Mouse (Mus musculus): Measurements from ENCODE around the gene Siae. TPM values are rescaled to one million over a fixed set of nuclear protein-coding genes. Genes with fewer than 3 reads are reported as not detected.
A peak's percentile ranks its signal among the peaks of the same experiment; 100 is the strongest.

Gene Siae
- total RNA-seq, 2 experiments from 2014 or later = 11.2 to 14.6 TPM

- DNase-seq (ENCODE audit: low spot score in 2 of 2) = peak in 1 of 2 experiments; percentile 41
Observed at GRCm38 (mm10) chr9:37625129-37625528, 69.6 kb downstream of the Siae start.

GRCm38 (mm10) chr9:37625641-37626040 lies 70.1 kb downstream of the Siae start:
- peak; percentile 87 to 92 for DNase-seq (ENCODE audit: low spot score in 2 of 2)

GRCm38 (mm10) chr9:37626103-37626567 lies 70.6 kb downstream of the Siae start:
- peak in 1 of 2 experiments; percentile 51 for DNase-seq (ENCODE audit: low spot score in 2 of 2)

- no peak for DNase-seq (ENCODE audit: low spot score in 2 of 2)
Observed at GRCm38 (mm10) chr9:37627263-37627662, 71.8 kb downstream of the Siae start.

- DNase-seq (ENCODE audit: low spot score in 2 of 2) = no peak
Observed at GRCm38 (mm10) chr9:37628581-37628980, 73.1 kb downstream of the Siae start.

GRCm38 (mm10) chr9:37629941-37630340 lies 74.4 kb downstream of the Siae start:
- DNase-seq (ENCODE audit: low spot score in 2 of 2) = no peak

GRCm38 (mm10) chr9:37632305-37632704 lies 76.8 kb downstream of the Siae start:
- DNase-seq (ENCODE audit: low spot score in 2 of 2) = no peak

- DNase-seq (ENCODE audit: low spot score in 2 of 2) = no peak
Observed at GRCm38 (mm10) chr9:37634269-37634668, 78.8 kb downstream of the Siae start.

- DNase-seq (ENCODE audit: low spot score in 2 of 2) = peak in 1 of 2 experiments; percentile 73
Observed at GRCm38 (mm10) chr9:37636335-37636734, 80.8 kb downstream of the Siae start.

- DNase-seq (ENCODE audit: low spot score in 2 of 2) = peak in 1 of 2 experiments; percentile 30
Observed at GRCm38 (mm10) chr9:37636800-37637542, 81.5 kb downstream of the Siae start.

GRCm38 (mm10) chr9:37638721-37639120 lies 83.2 kb downstream of the Siae start:
- no peak for DNase-seq (ENCODE audit: low spot score in 2 of 2)

- DNase-seq (ENCODE audit: low spot score in 2 of 2) = no peak
Observed at GRCm38 (mm10) chr9:37646246-37646645, 90.7 kb downstream of the Siae start.

- DNase-seq (ENCODE audit: low spot score in 2 of 2) = no peak
Observed at GRCm38 (mm10) chr9:37650639-37651038, 95.1 kb downstream of the Siae start.

- DNase-seq (ENCODE audit: low spot score in 2 of 2) = no peak
Observed at GRCm38 (mm10) chr9:37653836-37654235, 98.3 kb downstream of the Siae start.

- DNase-seq (ENCODE audit: low spot score in 2 of 2) = no peak
Observed at GRCm38 (mm10) chr9:37655961-37656360, 100.5 kb downstream of the Siae start.

GRCm38 (mm10) chr9:37656439-37656881 lies 101.0 kb downstream of the Siae start:
- no peak for DNase-seq (ENCODE audit: low spot score in 2 of 2)

- DNase-seq (ENCODE audit: low spot score in 2 of 2) = peak; percentile 71 to 84
Observed at GRCm38 (mm10) chr9:37656931-37657481, 101.5 kb downstream of the Siae start, which contains the start of gene Tbrg1. TSS of gene Tbrg1 (minus strand) at chr9:37657312.

GRCm38 (mm10) chr9:37659413-37659812 lies 103.9 kb downstream of the Siae start:
- DNase-seq (ENCODE audit: low spot score in 2 of 2) = no peak

GRCm38 (mm10) chr9:37663210-37663609 lies 107.7 kb downstream of the Siae start:
- no peak for DNase-seq (ENCODE audit: low spot score in 2 of 2)

- DNase-seq (ENCODE audit: low spot score in 2 of 2) = no peak
Observed at GRCm38 (mm10) chr9:37664604-37665003, 109.1 kb downstream of the Siae start.

GRCm38 (mm10) chr9:37666045-37666444 lies 110.5 kb downstream of the Siae start:
- no peak for DNase-seq (ENCODE audit: low spot score in 2 of 2)

- DNase-seq (ENCODE audit: low spot score in 2 of 2) = no peak
Observed at GRCm38 (mm10) chr9:37669115-37669514, 113.6 kb downstream of the Siae start, which contains the start of gene Panx3. TSS of gene Panx3 (minus strand) at chr9:37669235.
